Mouse (Mus musculus): ENCODE measurements at regions not wholly inside any gene's neighbourhood (a gene's known extent, or its start where the extent isn't known, plus 50 kb on each side); places are given as distances from the start of the nearest gene placed in this dataset.
"Not testable (repeated sequence)": the region's sequence is repeated elsewhere in the genome, so short reads cannot be mapped to it uniquely, and the experiment has no call there.

DNA sequence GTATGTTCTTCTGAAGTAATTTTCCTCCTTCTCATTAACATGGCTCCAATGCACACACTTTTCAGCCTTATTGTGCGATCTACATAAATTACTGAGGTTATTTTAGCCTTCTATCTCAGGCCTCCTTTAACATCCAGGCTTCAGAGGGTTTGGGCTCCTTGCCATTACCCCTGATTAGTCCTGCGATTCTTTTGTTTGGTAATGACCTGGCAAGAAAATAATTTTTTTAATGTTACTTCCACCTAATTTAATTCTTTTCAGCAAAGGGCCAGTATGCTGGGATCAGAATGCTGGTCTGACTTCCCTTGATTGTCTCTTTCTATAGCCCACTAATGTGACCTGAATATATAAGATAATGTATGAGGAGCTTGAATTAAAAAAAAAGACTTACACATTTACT is 739.4 kb downstream of the Tbl1xr1 start:
- ATAC-seq (ENCODE audit: insufficient number of reproducible peaks, low FRiP score, low TSS enrichment) = no peak

DNA sequence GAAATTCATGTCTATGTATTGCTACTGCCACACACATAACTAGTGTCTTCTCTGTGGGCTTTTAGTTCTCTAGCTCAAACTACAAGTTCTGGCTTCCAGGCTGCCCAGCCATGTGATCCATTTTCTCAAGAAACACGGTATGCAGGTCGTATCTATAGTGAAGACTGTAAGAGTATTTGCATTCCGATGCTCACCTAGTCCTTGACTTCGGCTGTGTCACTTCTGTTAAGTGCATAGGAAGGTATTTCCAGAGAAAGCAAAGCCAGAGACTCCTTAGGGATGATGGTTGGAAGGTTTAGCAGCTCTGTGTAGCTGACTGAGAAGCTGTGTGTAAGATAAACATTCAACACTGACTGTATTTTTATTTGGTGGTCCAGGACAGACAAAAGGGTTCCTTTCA is 750.0 kb downstream of the Tbl1xr1 start:
- ATAC-seq (ENCODE audit: insufficient number of reproducible peaks, low FRiP score, low TSS enrichment) = no peak

DNA sequence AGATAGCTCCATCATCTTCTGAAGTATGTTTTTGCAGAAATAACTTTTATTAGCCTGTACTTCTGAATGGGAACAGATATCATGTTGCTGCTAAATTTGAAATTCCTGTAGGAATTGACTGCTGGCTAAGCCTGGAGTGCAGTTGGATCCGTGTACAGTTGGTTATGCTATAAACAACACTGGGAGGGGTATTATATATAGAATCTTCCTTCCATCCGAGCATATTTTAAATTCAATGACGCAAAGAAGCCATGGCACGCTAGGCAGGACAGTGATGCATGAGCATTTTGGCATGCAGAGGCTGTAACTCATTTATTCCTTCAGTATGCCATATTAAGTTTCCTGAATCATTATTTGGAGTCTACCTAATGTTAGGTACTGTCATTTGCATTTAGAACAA is 762.5 kb downstream of the Tbl1xr1 start:
- no peak for ATAC-seq (ENCODE audit: insufficient number of reproducible peaks, low FRiP score, low TSS enrichment)

DNA sequence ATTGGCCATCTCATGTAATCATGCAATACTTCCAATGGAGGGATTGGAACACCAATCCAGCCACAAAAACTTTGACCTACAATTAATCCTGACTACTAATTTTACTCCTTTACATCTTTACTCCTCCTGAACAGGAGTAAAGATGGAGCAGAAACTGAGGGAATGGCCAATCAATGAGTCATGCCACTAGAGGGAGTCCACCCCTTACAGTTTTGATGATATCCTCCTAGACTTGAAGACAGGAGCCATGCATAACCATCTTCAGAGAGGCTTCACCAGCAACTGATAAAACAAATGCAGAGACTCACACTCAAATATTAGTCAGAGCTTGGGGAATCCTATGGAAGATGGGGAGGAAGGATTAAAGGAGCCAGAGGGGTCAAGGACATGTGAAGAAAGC is 774.0 kb downstream of the Tbl1xr1 start:
- no peak for ATAC-seq (ENCODE audit: insufficient number of reproducible peaks, low FRiP score, low TSS enrichment)

DNA sequence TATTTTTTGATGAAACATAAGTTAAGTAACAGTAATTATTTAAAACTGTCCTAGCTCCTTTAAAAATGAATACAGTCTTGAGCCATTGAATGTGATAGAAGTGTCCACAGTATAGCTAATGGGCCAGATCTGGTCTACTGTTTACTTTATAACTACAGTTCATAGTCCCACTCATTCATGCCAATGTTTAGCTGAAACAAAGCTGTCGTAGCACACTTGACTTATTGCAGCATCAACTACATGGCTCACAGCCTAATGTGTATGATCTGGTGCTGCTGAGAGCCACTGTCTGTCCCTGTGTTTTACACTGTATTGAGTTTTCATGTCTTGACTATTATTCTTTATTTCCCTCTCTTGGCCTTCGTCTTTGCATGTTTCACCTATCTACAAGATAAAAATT is 787.1 kb downstream of the Tbl1xr1 start:
- ATAC-seq (ENCODE audit: insufficient number of reproducible peaks, low FRiP score, low TSS enrichment) = no peak

DNA sequence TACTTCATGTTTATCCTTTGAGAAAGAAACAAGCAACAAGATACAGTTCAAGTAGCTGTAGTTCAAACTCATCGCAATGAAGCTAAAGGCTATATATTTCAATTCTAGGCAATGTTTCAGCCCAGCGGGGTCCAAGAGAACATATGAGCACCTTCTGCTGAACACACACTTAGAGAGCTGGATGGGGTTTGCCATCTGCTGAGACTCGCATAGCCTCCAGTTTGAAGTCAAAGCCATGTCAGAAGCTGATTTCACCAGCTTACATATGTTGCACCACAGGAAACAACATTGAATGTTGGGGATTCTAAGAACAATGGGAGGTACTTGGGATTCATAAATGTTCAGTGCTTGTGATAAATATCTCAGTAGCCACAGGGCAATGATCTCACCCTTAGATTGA is 801.4 kb downstream of the Tbl1xr1 start:
- ATAC-seq (ENCODE audit: insufficient number of reproducible peaks, low FRiP score, low TSS enrichment) = peak; percentile 89

DNA sequence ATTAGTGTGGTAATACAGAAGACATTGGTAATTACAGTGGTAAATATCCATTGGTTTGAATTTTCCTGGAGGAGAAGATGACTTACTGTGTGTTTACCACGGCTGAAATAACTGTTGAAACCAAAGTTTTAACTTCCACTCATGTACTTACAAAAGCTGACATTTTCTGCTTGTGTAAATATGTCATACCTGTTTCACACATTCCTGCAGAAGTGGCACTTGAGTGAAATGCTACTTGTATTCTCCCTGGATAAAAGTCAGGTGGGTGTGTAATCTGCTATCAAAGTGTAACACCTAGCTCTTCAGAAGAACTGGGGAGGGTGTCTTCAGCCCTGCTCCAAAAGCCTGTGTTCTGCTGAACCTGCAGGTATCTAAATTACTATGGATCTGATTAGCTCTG is 816.3 kb downstream of the Tbl1xr1 start:
- ATAC-seq (ENCODE audit: insufficient number of reproducible peaks, low FRiP score, low TSS enrichment) = no peak

DNA sequence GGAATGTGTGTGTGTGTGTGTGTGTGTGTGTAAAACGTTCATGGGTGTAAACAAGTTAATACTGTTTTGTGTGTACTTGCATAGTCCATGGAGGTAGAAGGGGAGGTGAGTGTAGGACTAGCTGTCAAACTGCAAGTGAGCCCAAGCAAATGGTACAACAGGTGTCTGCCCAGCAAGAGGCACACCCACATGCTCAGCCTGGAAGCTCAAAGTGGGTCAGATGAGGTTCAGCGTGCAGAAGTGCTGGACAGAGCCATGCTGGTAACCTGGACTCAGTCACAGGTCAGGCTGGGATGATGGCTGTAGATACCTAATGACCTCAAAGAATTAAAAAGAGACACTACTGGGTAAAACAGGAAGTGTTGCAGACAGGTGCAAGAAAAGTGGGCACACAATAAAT is 821.2 kb downstream of the Tbl1xr1 start:
- peak; percentile 98 for ATAC-seq (ENCODE audit: insufficient number of reproducible peaks, low FRiP score, low TSS enrichment)

DNA sequence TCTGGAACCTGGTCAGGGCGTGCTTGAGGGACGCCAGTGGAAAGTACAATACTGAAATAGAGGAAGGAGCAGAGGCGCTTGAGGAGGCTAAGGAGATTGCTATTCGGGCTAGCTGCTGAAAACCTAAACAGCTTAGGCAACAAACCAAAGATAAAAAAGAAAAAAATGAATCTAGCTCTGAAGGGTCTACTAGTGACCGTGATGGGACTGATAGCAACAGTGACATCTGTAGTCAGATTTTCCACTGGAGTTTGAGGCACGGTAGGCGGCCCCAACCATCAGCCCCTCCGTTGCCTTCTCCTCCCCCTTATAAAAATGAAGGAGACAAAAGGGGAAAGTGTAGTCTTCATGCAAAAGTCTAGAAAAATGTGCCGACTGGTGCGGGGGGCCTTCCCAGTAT is 824.5 kb downstream of the Tbl1xr1 start:
- ATAC-seq (ENCODE audit: insufficient number of reproducible peaks, low FRiP score, low TSS enrichment) = no peak

DNA sequence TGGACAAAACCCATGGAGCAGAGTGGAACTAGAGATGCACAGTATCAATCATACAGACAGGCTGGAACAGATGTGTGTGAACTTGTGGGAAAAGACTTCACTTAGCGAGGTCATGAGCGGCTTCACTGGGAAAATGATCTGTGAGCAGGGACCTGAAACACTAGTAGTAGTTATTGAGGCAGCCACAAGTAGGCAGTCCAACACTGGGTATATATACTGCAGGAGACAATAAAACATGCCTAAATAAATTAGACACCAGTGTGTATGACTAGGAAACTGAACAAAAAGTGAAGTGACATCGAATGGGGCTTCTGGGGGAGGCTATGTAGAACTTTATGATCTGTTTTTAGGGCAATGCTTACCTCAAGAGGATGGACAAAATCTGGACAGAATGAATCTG is 852.5 kb downstream of the Tbl1xr1 start:
- no peak for ATAC-seq (ENCODE audit: insufficient number of reproducible peaks, low FRiP score, low TSS enrichment)

DNA sequence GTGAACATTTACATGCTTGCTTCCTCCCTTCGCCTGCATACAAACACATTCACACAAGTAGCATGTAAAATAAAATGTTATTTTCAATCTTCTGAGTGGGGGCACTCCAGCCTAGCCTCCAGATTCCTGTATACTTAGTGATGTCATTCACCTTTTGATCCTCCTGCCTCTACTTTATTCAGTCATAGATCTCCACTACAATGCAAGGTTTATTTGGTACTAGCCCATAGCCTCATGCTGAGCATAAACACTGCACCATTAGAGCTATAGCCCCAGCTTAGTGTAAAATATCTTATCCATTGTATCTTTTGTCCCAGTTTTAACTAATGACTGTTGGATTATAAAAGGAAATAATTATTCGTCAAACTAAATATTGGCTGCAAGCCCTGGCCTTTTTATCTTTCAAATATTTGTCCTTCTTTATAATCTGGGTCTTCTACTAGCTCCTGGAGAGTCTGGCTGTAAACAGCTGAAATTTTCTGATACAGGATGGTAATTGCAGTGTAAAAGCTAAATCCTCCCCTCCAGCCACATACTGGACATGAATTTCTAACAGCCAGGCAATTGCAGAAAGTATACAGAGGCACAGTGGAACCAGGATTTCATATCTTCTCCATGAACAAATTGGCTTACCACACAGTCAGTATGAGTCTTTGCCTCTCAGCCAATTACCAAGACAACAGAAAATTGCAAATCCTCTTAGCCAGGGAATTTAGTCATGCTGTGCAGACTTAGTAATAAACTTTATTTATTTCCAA is 853.5 kb downstream of the Tbl1xr1 start:
- no peak for ATAC-seq (ENCODE audit: insufficient number of reproducible peaks, low FRiP score, low TSS enrichment)

DNA sequence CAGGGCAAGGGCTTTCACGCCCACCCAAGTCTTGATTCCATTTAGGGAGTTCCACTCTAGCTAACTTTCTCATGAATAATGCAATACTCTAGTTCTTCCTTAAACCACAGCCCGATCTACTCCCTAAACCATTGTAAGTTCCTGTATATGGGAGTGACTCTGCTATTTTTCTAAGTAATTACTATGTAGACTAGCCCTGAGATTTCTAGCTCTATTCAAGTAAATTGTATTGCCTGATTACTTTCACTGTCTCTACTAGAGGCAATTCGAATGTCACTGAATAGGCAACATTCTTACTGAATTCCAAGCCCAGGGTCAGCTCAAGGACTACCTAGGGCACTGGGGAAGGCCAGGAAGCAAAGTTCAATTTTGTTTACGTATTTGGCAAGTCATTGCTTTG is 869.2 kb downstream of the Tbl1xr1 start:
- not testable (repeated sequence) for ATAC-seq (ENCODE audit: insufficient number of reproducible peaks, low FRiP score, low TSS enrichment)

DNA sequence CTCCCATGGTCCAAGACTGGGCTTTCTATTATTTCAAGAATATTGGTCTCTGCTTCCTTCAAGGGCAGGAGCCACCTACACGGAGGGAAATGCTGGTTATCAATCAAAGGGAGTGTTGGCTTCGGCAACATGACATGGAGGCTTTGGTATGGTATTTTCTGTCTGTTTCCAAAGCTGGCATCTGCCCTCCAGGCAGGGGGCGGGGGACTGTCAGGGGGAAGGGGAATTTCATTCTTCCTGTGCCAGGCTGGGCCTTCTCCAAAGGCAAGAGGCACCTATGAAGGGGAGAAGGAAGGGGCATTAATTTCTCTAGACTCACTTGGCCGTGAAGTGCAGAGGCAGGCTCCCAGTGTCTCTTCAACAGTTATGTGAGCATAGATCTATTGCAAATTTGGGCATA is 870.7 kb downstream of the Tbl1xr1 start:
- ATAC-seq (ENCODE audit: insufficient number of reproducible peaks, low FRiP score, low TSS enrichment) = no peak

DNA sequence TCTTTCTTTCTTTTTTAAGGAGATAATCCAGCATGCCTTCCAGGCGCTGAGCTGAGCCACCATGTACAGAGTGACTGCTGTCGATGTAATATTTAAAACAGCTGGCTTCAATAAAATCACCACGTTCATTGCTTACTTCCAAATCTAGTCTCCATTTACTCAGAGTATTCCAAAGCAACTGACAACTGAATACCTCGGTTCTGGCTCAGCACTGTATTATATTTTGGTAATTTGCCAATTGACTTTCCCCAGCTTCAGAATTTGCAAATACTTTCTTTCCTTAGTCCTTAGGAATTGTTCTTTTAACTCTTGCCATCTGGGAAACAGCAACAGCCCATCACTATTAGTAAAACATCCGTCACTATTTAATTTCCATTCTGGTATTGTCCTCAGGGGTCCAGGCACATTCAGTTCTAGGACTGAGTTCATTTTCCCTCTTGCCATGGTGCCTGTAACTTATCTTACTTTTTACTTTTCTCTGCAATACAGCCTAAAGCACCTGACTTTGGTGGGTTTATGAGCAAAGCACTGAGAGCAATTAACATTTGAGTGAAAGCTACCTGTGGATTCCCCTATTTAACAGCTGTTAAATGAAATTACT is 871.8 kb downstream of the Tbl1xr1 start:
- no peak for ATAC-seq (ENCODE audit: insufficient number of reproducible peaks, low FRiP score, low TSS enrichment)

DNA sequence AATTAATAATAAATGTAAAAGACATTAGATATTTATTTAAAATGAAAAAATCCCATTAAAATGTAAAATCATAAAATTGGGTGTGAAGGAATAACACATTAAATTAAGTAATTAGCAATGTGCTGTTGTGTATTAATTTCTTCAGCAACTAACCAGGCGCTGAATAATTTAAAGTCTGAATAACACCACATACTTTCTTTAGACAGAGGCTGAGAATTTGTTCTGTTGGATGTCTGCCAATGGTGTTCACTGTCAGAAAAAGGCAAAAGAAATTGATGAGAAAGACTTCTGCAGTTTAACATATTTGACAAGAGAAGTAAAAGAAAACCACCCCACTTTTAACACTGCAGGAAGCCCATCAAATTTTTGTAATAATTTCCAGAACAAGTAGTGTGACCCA is 881.0 kb downstream of the Tbl1xr1 start:
- ATAC-seq (ENCODE audit: insufficient number of reproducible peaks, low FRiP score, low TSS enrichment) = no peak

DNA sequence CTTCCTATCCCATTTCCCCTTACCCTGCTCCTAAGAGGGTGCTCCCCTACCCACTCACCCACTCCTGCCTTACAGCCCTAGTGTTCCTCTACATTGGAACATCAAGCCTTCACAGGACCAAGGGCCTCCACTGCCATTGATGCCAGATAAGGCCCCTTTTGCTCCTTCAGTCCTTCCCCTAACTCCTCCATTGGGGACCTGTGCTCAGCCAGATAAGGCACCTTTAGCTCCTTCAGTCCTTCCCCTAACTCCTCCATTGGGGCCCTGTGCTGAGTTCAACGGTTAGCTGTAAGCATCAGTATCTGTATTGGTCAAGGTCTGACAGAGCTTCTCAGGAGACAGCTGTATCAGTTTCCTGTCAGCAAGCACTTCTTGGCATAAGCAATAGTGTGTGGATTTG is 896.2 kb downstream of the Tbl1xr1 start:
- ATAC-seq (ENCODE audit: insufficient number of reproducible peaks, low FRiP score, low TSS enrichment) = no peak

DNA sequence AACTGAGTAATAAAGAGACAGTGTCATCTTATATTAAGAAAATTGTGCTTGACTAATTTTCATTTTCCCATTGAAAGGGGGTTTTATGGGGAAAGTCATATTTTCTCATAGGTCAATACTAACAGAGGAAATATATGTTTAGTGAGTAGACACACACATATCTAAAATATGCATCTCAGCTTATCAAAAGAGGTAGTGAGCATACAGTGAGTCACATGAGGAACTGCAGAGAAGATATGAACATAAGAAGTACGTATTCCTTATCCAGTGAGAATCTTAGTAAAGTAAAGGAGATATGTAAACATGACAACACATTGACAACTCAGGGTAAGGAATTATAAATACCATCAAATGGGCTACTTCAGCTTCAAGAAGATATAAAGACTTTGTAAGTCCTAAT is 900.3 kb downstream of the Tbl1xr1 start:
- ATAC-seq (ENCODE audit: insufficient number of reproducible peaks, low FRiP score, low TSS enrichment) = no peak

DNA sequence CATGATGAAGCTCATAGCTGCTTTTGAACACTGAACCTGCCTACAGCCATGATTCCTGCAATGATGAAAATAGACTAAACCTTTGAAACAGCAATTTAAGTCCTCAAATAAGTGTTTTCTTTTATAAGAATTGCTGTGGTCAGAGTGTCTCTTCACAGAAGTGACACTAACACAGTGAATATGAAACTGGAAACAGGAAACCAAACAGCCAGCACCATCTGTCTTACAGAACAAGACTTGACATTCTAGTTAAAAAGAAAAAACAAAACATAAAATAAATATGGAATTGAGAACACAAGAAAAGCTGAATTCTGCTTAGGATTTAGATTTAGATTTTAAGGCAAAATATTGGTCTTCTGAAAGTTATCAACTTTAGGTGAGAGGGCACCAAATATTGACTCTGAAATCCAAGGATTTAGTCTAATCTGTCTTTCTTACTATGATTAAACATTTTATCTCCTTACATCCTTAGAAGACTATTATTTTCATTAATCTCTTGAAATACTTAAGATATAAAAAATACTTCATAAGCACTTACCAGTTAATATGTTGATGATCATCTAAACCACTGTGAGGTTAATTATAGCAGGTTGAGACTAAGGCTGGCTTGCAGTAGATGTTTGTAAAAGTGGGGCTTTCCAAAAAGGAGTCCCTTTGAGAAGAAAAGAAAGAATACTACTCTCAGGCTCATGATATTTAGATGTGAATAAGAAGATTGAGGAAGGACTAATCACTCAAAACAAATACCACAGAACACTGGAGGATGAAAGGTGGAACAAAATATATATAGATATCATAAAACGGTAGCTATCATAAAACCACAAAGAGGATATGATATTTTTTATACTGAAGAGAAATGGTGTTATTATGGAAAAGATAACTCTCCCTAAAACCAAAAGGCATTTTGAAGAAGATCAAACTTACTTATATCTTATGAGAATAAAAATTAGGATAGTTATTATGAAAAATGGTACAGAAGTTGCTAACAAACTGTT is 903.7 kb downstream of the Tbl1xr1 start:
- ATAC-seq (ENCODE audit: insufficient number of reproducible peaks, low FRiP score, low TSS enrichment) = no peak

DNA sequence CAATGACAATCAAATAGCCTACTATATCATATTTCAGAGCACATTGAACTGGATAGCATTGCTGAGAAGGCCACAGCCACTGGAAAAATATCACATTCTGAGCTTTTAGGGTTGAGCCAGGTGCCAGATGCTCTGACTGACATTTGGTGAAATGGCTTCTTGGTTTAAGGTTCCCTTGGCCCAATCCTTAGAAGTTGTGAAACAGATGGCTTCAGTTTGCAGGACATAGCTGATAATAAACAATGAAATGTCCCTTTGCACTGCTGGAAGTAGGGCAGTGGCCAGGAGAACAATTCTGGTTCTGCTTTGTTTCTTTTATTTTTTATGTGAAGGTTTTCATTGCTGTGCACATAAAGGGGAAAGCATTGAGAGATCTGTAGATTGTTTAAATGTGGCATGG is 906.0 kb downstream of the Tbl1xr1 start:
- ATAC-seq (ENCODE audit: insufficient number of reproducible peaks, low FRiP score, low TSS enrichment) = peak; percentile 90

DNA sequence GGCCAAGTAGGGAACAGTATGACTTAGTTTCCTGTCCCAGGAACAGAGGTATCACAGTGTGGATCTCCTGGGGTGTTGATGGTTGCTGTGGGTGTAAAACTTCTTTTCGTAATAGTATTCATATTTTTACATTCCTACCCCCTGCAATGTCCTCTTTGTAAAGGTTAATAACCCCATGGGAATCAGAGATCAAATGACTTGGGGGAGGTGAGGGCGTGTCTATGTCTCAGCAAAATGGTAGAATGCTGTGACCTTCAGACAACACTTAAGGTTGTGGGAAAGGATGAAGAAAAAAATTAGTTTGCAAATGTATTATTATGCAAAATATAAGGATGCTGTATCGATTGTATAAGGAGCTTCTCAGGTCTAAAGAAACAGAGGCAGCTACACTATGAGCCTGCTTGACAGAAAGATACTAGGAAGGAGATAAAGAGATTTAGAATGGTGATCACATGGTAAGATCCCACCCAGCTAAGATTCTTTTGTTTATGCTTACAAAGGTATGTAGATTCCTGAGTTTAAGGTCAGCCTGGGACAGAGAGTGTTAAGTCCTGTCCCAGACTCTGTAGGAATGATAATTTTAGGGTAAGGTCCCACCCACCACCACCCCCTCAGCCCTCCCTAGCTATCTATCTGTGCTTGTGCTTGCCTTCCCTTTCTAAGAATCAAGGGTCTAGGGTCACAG is 913.8 kb downstream of the Tbl1xr1 start:
- no peak for ATAC-seq (ENCODE audit: insufficient number of reproducible peaks, low FRiP score, low TSS enrichment)

DNA sequence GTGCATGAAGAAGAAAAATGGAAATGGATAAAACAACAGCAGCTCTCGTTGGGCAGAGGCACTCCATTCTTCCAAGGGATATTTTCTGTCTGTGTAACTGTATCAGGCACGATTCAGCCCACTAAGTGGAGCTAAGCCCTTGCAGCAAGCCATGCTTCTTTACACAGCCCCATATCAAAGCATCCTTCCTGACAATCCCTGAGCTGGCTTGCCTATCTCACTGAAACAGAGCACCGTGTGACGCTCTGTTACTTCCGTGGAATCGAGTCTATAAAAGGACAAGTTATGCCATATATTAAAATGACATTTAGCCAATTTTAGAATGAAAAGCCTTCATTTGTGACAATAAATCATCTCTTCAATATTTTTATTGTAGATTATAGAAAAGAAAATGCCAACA is 918.8 kb downstream of the Tbl1xr1 start:
- ATAC-seq (ENCODE audit: insufficient number of reproducible peaks, low FRiP score, low TSS enrichment) = no peak

Measured in cerebellum, adult (tissue).